Mouse (Mus musculus) olfactory bulb, adult 2 months (tissue): ENCODE measurements around the gene Arhgap10. TPM values are rescaled to one million over a fixed set of nuclear protein-coding genes. Genes with fewer than 3 reads are reported as not detected.

Experiments
- H3K27ac ChIP-seq: fragments of 200-500 bp; 2 replicates; pipeline ENCODE4 v1.5.1; 2012; ENCODE audit warnings: low read depth, low read length; ENCODE audit not compliant: insufficient read depth
- H3K4me1 ChIP-seq: fragments of 200-500 bp; 2 replicates; pipeline ENCODE4 v1.6.1; 2012; ENCODE audit warnings: low read length; ENCODE audit not compliant: control insufficient read depth, insufficient read depth
- H3K4me3 ChIP-seq: fragments of 200-500 bp; 2 replicates; pipeline ENCODE4 v1.5.1; 2012; ENCODE audit warnings: mild to moderate bottlenecking, low read depth, low read length, moderate library complexity; ENCODE audit not compliant: insufficient read depth
- CTCF ChIP-seq: fragments of 200-500 bp; IDR thresholded peaks from 2 replicates; pipeline ENCODE4 v1.5.1; 2012; ENCODE audit warnings: low read depth, mild to moderate bottlenecking, low read length, moderate library complexity; ENCODE audit not compliant: insufficient read depth
- POLR2A ChIP-seq: fragments of 200-500 bp; IDR thresholded peaks from 2 replicates; pipeline ENCODE4 v1.6.1; 2012; ENCODE audit warnings: mild to moderate bottlenecking, low read depth, low read length, moderate library complexity; ENCODE audit not compliant: insufficient read depth
- WGBS: fragments of 180-500 bp; shearing (Covaris S2); methylation state at CpG from one replicate; pipeline ENCODE4 v1.1.7; 2018; 5-methylcytosine and 5-hydroxymethylcytosine counted together
- polyA plus RNA-seq: library from polyadenylated mRNA; stranded (reverse); fragments of >200 nt; gene quantifications from 2 replicates; pipeline ENCODE4 v1.2.4, GENCODE M21; 2012; ENCODE audit warnings: low replicate concordance; ENCODE audit not compliant: missing spikeins, insufficient read depth, insufficient read length

Arhgap10 gene
- polyA plus RNA-seq, 1 experiment, result not detected

- WGBS, result 76% methylated on average over 19 of the region's 19 CpGs
Measured at GRCm38 (mm10) chr8:77408527-77409215, 109.1 kb downstream of the Arhgap10 start.

GRCm38 (mm10) chr8:77406846-77407245 is 110.9 kb downstream of the Arhgap10 start:
- no peak overlapping the region for H3K27ac ChIP-seq
- no peak overlapping the region for H3K4me3 ChIP-seq
- WGBS, result 80% methylated on average over 13 of the region's 13 CpGs
- H3K4me1 ChIP-seq, result no peaks in the 10 kb centered on the region; the same call in 1 of the 2 replicates
- no peak for TF ChIP-seq CTCF
- TF ChIP-seq POLR2A, result no peak

More at GRCm38 (mm10) chr8:77408527-77409215, 109.1 kb downstream of the Arhgap10 start:
- no peak for TF ChIP-seq CTCF
- TF ChIP-seq POLR2A, result no peak
- Histone ChIP-seq H3K4me1 (no peaks in the 10 kb centered on the region; the same call in 1 of the 2 replicates), H3K4me3 (no peak overlapping the region), H3K27ac (no peak overlapping the region)

- no peak overlapping the region for H3K4me3 ChIP-seq
- TF ChIP-seq CTCF, result no peak
- no peak for TF ChIP-seq POLR2A
- H3K27ac ChIP-seq, result no peak overlapping the region
- no peaks in the 10 kb centered on the region; the same call in 1 of the 2 replicates for H3K4me1 ChIP-seq
- WGBS, result 77% methylated on average over 5 of the region's 5 CpGs
Measured at GRCm38 (mm10) chr8:77406444-77406843, 111.3 kb downstream of the Arhgap10 start.

DNA sequence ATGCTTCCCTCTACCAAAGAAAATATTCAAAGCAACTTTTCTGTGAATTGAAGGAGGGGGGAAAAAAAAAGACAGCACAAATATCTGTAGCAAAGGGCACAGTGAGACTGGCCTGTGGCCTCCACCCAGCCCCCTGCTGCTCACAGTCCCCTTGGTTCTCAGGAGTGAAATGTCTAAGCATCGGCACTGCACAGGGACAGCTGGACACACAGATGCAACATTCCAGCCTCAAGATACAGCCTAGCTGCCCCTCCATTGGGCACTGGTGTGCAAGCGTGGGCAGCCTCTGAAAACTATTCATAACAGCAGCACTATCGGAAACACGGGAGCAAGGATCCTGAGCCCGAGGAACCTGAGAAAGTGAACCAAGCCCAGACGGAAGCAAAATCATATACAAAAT is 113.7 kb downstream of the Arhgap10 start:
- Histone ChIP-seq H3K27ac (no peak overlapping the region), H3K4me1 (no peaks in the 10 kb centered on the region; the same call in 1 of the 2 replicates), H3K4me3 (no peak overlapping the region)
- 72% methylated on average over 6 of the region's 6 CpGs for WGBS
- TF ChIP-seq CTCF (no peak), POLR2A (no peak)

DNA sequence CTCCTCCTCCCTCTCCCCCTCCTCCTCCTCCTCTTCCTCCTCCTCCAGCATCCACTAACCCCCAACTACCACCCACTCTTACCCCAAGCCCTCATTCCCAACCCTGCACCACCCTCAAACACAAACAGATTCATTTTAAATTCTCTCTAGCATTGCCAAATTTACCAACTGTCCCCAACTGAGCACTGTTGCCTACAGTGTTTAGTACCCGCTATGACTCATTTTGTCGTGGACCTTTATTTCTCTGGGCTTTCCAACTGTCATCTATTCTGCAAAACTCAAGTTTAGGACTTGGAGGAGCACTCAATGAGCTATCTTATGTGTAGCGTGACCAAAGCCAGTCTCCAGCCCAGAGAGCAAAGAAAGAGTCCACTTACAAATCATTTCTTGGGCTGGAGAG is 115.8 kb downstream of the Arhgap10 start:
- 74% methylated on average over 3 of the region's 3 CpGs for WGBS
- no peak overlapping the region for H3K4me3 ChIP-seq
- TF ChIP-seq POLR2A, result no peak
- no peak for TF ChIP-seq CTCF

GRCm38 (mm10) chr8:77401140-77401539 is 116.6 kb downstream of the Arhgap10 start:
- Histone ChIP-seq H3K27ac (no peak overlapping the region), H3K4me1 (no peaks in the 10 kb centered on the region), H3K4me3 (no peak overlapping the region)
- TF ChIP-seq POLR2A (no peak), CTCF (no peak)
- 97% methylated on average over 5 of the region's 5 CpGs for WGBS

More for the DNA sequence above, 115.8 kb downstream of the Arhgap10 start:
- Histone ChIP-seq H3K4me1 (no peaks in the 10 kb centered on the region), H3K27ac (no peak overlapping the region)

DNA sequence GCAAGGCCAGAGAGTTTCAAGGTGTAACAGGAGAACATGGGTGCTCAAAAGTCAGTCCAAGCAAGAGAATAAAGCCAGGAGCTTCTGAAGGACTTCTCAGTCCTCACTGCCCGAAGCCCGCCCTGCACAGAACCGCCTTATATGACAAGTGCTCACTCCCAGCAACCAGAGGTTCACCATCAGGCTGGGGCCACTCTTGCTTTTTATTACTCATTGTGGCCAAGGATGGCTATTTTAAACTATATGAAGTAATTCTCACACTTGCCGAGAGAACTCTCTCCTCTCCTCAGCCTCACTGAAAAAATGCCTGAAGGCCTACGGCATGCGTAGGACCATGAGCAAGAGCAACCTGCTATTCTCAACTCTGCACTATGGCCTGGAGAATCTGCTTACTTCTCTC is 133.7 kb downstream of the Arhgap10 start:
- H3K27ac ChIP-seq, result no peak overlapping the region
- no peaks in the 10 kb centered on the region for H3K4me1 ChIP-seq
- no peak overlapping the region for H3K4me3 ChIP-seq
- no peak for TF ChIP-seq CTCF
- no peak for TF ChIP-seq POLR2A
- WGBS, result 93% methylated on average over 6 of the region's 6 CpGs

- Histone ChIP-seq H3K4me1 (no peaks in the 10 kb centered on the region), H3K27ac (no peak overlapping the region), H3K4me3 (no peak overlapping the region)
- WGBS, result 93% methylated on average over 8 of the region's 8 CpGs
- no peak for TF ChIP-seq CTCF
- no peak for TF ChIP-seq POLR2A
Measured at GRCm38 (mm10) chr8:77383671-77384070, 134.1 kb downstream of the Arhgap10 start.

DNA sequence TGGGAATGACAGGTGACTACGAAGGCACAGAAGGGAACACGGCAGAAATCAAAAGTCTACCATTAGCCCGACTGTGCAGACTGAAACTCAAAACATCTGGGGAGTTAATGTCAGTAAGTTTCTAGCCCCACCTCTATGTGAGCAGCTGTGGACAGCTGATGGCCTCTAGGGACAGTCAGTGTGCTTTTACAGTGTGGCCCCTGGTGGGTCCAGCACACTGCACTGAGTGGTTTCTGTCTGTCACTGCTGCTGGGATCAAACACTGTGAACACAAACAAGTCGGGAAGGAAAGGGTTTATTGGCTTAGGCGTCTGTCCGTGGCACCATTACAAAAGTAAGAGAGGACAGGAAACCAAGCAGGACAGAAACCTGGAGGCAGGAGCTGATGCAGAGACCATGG is 136.9 kb downstream of the Arhgap10 start:
- Histone ChIP-seq H3K4me3 (no peak overlapping the region), H3K27ac (no peak overlapping the region), H3K4me1 (peaks cover 4% of the 10 kb centered on the region)
- 85% methylated on average over 6 of the region's 6 CpGs for WGBS
- no peak for TF ChIP-seq POLR2A
- no peak for TF ChIP-seq CTCF
